Mouse (Mus musculus) spleen, adult 2 months (tissue): ENCODE measurements around the gene Ak8.

Source experiments
- CTCF ChIP-seq: fragments of 200-500 bp; IDR thresholded peaks from 2 replicates; pipeline ENCODE4 v1.5.1; 2011; ENCODE audit warnings: mild to moderate bottlenecking, inconsistent platforms; ENCODE audit not compliant: insufficient read depth, insufficient read length, insufficient replicate concordance; ENCODE audit errors: extremely low read depth
- POLR2A ChIP-seq: fragments of 200-500 bp; IDR thresholded peaks from 2 replicates; pipeline ENCODE4 v1.6.1; 2011; ENCODE audit warnings: low read depth, low read length, inconsistent platforms

DNA sequence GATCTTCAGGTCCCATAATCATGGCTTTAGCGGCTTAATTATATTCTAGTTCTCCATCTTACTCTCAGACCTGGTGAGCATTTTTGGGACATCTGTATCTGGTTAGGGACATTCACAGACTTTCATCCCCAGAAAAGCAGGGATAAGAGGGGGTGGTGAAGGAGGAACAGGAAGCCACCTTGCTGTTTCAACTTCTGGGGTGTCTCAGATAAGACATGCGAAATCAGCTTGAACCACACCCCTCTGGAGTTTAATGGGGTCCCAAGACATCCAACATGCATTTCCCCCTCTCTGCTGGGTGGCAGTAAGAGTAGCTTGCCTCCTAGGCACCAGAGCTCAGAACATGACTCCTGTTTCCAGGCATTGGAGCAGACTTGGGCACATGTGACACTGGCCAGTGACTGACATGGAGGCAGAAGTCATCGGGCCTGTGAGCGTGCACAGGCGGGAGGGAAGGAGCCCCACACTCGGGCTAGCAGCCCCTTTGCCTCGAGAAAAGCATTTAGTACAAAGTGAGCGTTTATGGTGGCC, 6.2 kb downstream of the Ak8 start:
- TF ChIP-seq POLR2A (no peak), CTCF (no peak)
